Mouse (Mus musculus): Measurements from ENCODE around the gene Chia1. TPM values are rescaled to one million over a fixed set of nuclear protein-coding genes. Genes with fewer than 3 reads are reported as not detected.
"Not testable (repeated sequence)": the region's sequence is repeated elsewhere in the genome, so short reads cannot be mapped to it uniquely, and the experiment has no call there.

The Chia1 gene
- polyA plus RNA-seq, 1 experiment from 2014 or later = 0.19 TPM

DNA sequence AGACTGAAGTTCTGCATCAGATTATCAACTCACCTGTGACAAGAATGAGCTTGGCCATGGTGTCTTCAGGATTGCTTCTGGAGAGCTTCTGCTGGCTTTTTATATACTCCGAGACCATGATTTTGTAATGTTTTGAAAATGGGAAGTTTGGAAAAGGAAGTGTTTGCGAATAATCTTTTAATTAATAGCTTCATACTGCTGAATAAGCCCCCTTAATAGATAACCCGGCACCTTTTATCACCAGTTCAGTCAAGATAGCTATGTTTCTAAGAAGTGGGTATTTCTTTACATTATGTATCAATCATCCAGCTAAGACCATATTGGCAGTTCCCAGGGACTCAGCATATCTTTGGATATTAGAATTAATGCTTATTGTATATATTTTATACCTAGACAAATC, 54.4 kb downstream of the Chia1 start, which contains the start of gene Chil3:
Gene Chil3, minus strand, starts transcription at position 101 of the 400 bp plus-strand sequence.
- no peak within 1 kb of the TSS for H3K9ac ChIP-seq (ENCODE audit: low read depth, low read length)
- no peaks in the 10 kb centered on the region for H3K4me1 ChIP-seq (ENCODE audit: control insufficient read depth, insufficient read depth, low read length)
- 80% methylated on average over 3 of the region's 3 CpGs for WGBS
- DNase-seq (ENCODE audit: low spot score) (no peak), ATAC-seq (ENCODE audit: low read depth) (no peak)
- H3K4me2 ChIP-seq (ENCODE audit: low read depth, low read length) = no peak within 1 kb of the TSS
- H3K27ac ChIP-seq (replicated peaks; ENCODE audit: low read depth, low read length) = no peak within 1 kb of the TSS
- no peak within 1 kb of the TSS for H3K4me3 ChIP-seq (ENCODE audit: low read depth, low read length)
- H3K9me3 ChIP-seq (ENCODE audit: control insufficient read depth, low read length) = peaks cover 6% of the 10 kb centered on the region; the same call in 1 of the 2 replicates
- no peaks in the 10 kb centered on the region for H3K27me3 ChIP-seq (replicated peaks; ENCODE audit: control insufficient read depth, insufficient read depth, low read length)
- no peaks in the 10 kb centered on the region for H3K36me3 ChIP-seq (ENCODE audit: control insufficient read depth, insufficient read depth, low read length)

DNA sequence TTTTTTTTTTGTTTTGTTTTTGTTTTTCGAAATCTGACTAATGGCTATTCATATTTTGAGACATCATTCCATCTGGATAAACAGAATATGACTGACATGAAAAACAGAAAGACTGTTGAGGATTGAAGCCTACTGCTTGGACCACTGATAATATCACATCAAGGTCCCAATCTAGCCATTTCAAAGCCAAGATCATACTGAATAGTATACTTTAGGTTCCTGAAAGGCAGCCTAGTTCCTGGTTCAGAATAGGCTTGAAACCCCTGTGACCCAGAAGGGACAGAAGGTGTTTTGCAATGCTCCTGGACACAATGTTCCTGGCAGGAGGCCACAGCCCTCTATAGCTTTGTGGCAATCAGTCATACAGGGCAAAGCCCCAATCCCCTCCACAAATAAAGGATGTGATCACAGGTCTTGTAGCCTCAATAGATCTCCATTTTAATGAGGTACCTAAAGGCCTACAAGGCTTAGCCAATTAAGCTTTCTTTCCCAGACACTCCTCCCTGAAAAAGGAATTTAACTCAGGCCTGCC, 57.6 kb downstream of the Chia1 start:
- Histone ChIP-seq H3K4me2 (ENCODE audit: low read depth, low read length) (no peak overlapping the region), H3K9me3 (ENCODE audit: control insufficient read depth, low read length) (no peaks in the 10 kb centered on the region; the same call in 1 of the 2 replicates), H3K27me3 (replicated peaks; ENCODE audit: control insufficient read depth, insufficient read depth, low read length) (no peaks in the 10 kb centered on the region), H3K9ac (ENCODE audit: low read depth, low read length) (no peak overlapping the region), H3K4me1 (ENCODE audit: control insufficient read depth, insufficient read depth, low read length) (no peaks in the 10 kb centered on the region), H3K4me3 (ENCODE audit: low read depth, low read length) (no peak overlapping the region), H3K36me3 (ENCODE audit: control insufficient read depth, insufficient read depth, low read length) (no peaks in the 10 kb centered on the region), H3K27ac (replicated peaks; ENCODE audit: low read depth, low read length) (no peak overlapping the region)
- ATAC-seq (ENCODE audit: low read depth) (no peak), DNase-seq (ENCODE audit: low spot score) (no peak)
- 55% methylated on average over 1 of the region's 1 CpGs for WGBS

- ATAC-seq (ENCODE audit: low read depth) = no peak
- no peak overlapping the region for H3K9ac ChIP-seq (ENCODE audit: low read depth, low read length)
- H3K27me3 ChIP-seq (replicated peaks; ENCODE audit: control insufficient read depth, insufficient read depth, low read length) = no peaks in the 10 kb centered on the region
- no peak for DNase-seq (ENCODE audit: low spot score)
- no peaks in the 10 kb centered on the region; the same call in 1 of the 2 replicates for H3K9me3 ChIP-seq (ENCODE audit: control insufficient read depth, low read length)
- H3K36me3 ChIP-seq (ENCODE audit: control insufficient read depth, insufficient read depth, low read length) = no peaks in the 10 kb centered on the region
- no peak overlapping the region for H3K4me2 ChIP-seq (ENCODE audit: low read depth, low read length)
- H3K27ac ChIP-seq (replicated peaks; ENCODE audit: low read depth, low read length) = no peak overlapping the region
- 88% methylated on average over 1 of the region's 1 CpGs for WGBS
- H3K4me3 ChIP-seq (ENCODE audit: low read depth, low read length) = no peak overlapping the region
- no peaks in the 10 kb centered on the region for H3K4me1 ChIP-seq (ENCODE audit: control insufficient read depth, insufficient read depth, low read length)
Measured at GRCm38 (mm10) chr3:106171135-106171731, 58.2 kb downstream of the Chia1 start.

DNA sequence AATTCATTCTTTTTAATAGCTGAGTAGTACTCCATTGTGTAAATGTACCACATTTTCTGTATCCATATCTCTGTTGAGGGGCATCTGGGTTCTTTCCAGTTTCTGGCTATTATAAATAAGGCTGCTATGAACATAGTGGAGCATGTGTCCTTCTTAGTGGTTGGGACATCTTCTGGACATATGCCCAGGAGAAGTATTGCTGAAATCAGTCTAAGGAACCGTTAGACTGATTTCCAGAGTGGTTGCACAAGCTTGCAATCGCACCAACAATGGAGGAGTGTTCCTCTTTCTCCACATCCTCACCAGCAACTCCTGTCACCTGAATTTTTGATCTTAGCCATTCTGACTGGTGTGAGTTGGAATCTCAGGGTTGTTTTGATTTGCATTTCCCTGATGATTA, 59.5 kb downstream of the Chia1 start:
- H3K36me3 ChIP-seq (ENCODE audit: control insufficient read depth, insufficient read depth, low read length); H3K4me3 ChIP-seq (ENCODE audit: low read depth, low read length); H3K9ac ChIP-seq (ENCODE audit: low read depth, low read length); DNase-seq (ENCODE audit: low spot score); H3K4me2 ChIP-seq (ENCODE audit: low read depth, low read length); H3K27me3 ChIP-seq (replicated peaks; ENCODE audit: control insufficient read depth, insufficient read depth, low read length); ATAC-seq (ENCODE audit: low read depth); H3K9me3 ChIP-seq (ENCODE audit: control insufficient read depth, low read length); H3K4me1 ChIP-seq (ENCODE audit: control insufficient read depth, insufficient read depth, low read length); H3K27ac ChIP-seq (replicated peaks; ENCODE audit: low read depth, low read length): not testable (repeated sequence)
- 60% methylated on average over 2 of the region's 2 CpGs for WGBS

DNA sequence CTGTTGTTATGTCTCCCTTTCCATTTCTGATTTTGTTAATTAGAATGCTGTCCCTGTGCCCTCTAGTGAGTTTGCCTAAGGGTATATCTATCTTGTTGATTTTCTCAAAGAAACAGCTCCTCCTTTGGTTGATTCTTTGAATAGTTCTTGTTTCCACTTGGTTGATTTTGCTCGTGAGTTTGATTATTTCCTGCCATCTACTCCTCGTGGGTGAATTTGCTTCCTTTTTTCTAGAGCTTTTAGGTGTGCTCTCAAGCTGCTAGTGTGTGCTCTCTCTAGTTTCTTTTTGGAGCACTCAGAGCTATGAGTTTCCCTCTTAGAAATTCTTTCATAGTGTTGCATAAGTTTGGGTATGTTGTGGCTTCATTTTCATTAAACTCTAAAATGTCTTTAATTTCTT, 61.9 kb downstream of the Chia1 start:
- H3K36me3 ChIP-seq (ENCODE audit: control insufficient read depth, insufficient read depth, low read length); H3K27me3 ChIP-seq (replicated peaks; ENCODE audit: control insufficient read depth, insufficient read depth, low read length); H3K4me2 ChIP-seq (ENCODE audit: low read depth, low read length); H3K9ac ChIP-seq (ENCODE audit: low read depth, low read length); H3K27ac ChIP-seq (replicated peaks; ENCODE audit: low read depth, low read length); ATAC-seq (ENCODE audit: low read depth); DNase-seq (ENCODE audit: low spot score); H3K4me3 ChIP-seq (ENCODE audit: low read depth, low read length); H3K4me1 ChIP-seq (ENCODE audit: control insufficient read depth, insufficient read depth, low read length): not testable (repeated sequence)
- H3K9me3 ChIP-seq (ENCODE audit: control insufficient read depth, low read length) = peaks cover 11% of the 10 kb centered on the region; the same call in 1 of the 2 replicates
- 59% methylated on average over 2 of the region's 2 CpGs for WGBS

- H3K4me3 ChIP-seq (ENCODE audit: low read depth, low read length) = no peak overlapping the region
- no peaks in the 10 kb centered on the region for H3K36me3 ChIP-seq (ENCODE audit: control insufficient read depth, insufficient read depth, low read length)
- no peak overlapping the region for H3K4me2 ChIP-seq (ENCODE audit: low read depth, low read length)
- no peak overlapping the region for H3K27ac ChIP-seq (replicated peaks; ENCODE audit: low read depth, low read length)
- no peaks in the 10 kb centered on the region for H3K4me1 ChIP-seq (ENCODE audit: control insufficient read depth, insufficient read depth, low read length)
- no peak overlapping the region for H3K9ac ChIP-seq (ENCODE audit: low read depth, low read length)
- H3K27me3 ChIP-seq (replicated peaks; ENCODE audit: control insufficient read depth, insufficient read depth, low read length) = no peaks in the 10 kb centered on the region
- peak; percentile 17 for DNase-seq (ENCODE audit: low spot score)
- 86% methylated on average over 13 of the region's 13 CpGs for WGBS
- ATAC-seq (ENCODE audit: low read depth) = no peak
- peaks cover 11% of the 10 kb centered on the region; the same call in 1 of the 2 replicates for H3K9me3 ChIP-seq (ENCODE audit: control insufficient read depth, low read length)
Measured at GRCm38 (mm10) chr3:106177509-106178189, 64.6 kb downstream of the Chia1 start.

Other genes with a start within 250 kb of the Chia1 start
- gene Adora3, start 242.4 kb upstream of the Chia1 start, polyA plus RNA-seq (2014; fragmentation: Nextera tagmentation; extraction: Ambion mirVana) = 1.4 and 3.0 TPM in 2 replicates
- 0.68 and 0.89 TPM in 2 replicates for gene Tmigd3, start 242.3 kb upstream of the Chia1 start, polyA plus RNA-seq (2014; fragmentation: Nextera tagmentation; extraction: Ambion mirVana)
- 0.47 and 0.70 TPM in 2 replicates for gene I830077J02Rik, start 180.6 kb upstream of the Chia1 start, polyA plus RNA-seq (2014; fragmentation: Nextera tagmentation; extraction: Ambion mirVana)
- 100 and 117 TPM in 2 replicates for gene Wdr77, start 153.9 kb upstream of the Chia1 start, polyA plus RNA-seq (2014; fragmentation: Nextera tagmentation; extraction: Ambion mirVana)
- gene Atp5f1, start 153.1 kb upstream of the Chia1 start, polyA plus RNA-seq (2014; fragmentation: Nextera tagmentation; extraction: Ambion mirVana) = 468 and 483 TPM in 2 replicates
- 0.75 and 1.2 TPM in 2 replicates for gene Ovgp1, start 139.5 kb upstream of the Chia1 start, polyA plus RNA-seq (2014; fragmentation: Nextera tagmentation; extraction: Ambion mirVana)
- gene Pifo, start 98.6 kb upstream of the Chia1 start, polyA plus RNA-seq (2014; fragmentation: Nextera tagmentation; extraction: Ambion mirVana) = 5.2 and 13.1 TPM in 2 replicates
- not detected in 2 replicates for gene Chil5, start 80.4 kb upstream of the Chia1 start, polyA plus RNA-seq (2014; fragmentation: Nextera tagmentation; extraction: Ambion mirVana)
- 0.11 and 0.22 TPM in 2 replicates for gene Chil3, start 54.3 kb downstream of the Chia1 start, polyA plus RNA-seq (2014; fragmentation: Nextera tagmentation; extraction: Ambion mirVana)
- not detected in 2 replicates for gene Chil4, start 106.3 kb downstream of the Chia1 start, polyA plus RNA-seq (2014; fragmentation: Nextera tagmentation; extraction: Ambion mirVana)